Mouse (Mus musculus) spleen, adult 18-20 months (tissue): Measurements from ENCODE around the gene Tcl1b2.
"Not testable (repeated sequence)": the region's sequence is repeated elsewhere in the genome, so short reads cannot be mapped to it uniquely, and the experiment has no call there.

Experiments used
- DNase-seq, 2 experiments: peaks; one replicate each; pipeline ENCODE4 v3.0.0; 2022; ENCODE audit warnings: mixed read lengths in 2 of 2

Tcl1b2 gene

GRCm38 (mm10) chr12:105145714-105146113 lies at the start of gene Tcl1b2:
Tcl1b2 (plus strand) TSS chr12:105146014.
- no peak for DNase-seq

DNA sequence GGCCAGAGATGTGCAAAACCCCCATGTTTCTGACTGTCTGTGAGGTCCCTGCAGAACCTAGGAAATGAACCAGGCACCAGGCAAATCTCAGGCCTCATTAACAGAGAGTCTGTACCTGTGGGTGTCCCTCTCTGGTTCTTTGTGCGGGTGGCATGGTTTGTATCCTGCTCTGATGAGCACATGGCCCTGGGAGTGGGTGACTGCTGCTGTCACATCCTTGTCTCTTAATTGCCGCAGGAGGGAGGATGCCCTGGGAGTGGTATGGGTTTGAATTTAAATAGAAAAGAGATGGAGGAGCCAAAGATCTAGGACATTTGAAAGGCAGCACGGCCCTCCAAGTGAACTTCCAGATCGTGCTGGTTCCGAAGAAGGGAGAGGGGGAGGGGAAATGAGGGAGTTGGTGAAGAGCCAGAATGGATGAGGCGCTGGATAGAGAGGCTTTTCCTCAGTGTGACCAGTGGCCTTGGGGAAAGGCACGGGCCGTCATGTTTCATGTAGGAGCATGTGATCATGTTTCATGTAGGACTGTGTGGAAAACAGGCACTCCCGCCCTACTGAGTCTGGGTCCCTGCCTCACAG lies 46.3 kb upstream of the Tcl1b2 start:
- DNase-seq: no peak

DNA sequence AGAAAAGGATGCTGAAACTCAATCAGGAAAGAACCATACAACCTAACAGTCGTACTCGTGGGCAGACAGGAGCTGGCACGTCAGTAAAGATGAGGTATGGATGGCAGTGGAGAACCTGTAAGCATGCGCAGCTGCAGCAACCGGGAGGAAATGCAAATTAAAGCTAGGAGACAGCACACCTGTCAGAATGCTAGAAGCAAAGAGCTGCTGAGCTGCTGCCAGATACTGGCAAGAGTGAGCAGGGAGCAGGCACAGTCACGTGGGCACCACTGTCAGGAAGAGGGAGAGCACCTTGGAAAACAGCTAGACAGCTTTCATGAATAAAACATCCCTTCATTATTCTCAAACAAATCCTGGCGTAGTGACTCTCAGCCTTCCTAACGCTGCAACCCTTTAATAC lies 42.9 kb upstream of the Tcl1b2 start:
- no peak for DNase-seq

- DNase-seq: peak; percentile 20 to 71
Measured at GRCm38 (mm10) chr12:105104036-105104435, 41.8 kb upstream of the Tcl1b2 start.

DNA sequence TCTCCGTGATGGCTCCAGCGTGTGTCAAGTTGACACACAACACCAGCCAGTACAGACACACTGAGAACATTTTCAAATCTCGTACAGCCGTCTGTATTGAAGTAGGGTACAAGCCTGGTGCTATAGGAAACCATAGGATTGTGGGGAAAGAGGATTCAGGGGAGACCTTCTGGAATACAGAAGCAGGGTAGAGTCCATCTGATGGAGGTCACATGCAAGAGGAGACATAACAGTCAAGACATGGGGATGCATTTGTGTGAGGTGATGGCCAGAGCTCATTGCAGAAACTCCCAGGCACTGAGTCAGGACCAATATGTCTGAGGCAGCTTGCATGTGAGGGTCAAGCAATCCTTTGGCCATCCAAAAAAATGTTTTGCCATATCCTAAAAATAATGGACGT lies 40.5 kb upstream of the Tcl1b2 start:
- no peak for DNase-seq

DNA sequence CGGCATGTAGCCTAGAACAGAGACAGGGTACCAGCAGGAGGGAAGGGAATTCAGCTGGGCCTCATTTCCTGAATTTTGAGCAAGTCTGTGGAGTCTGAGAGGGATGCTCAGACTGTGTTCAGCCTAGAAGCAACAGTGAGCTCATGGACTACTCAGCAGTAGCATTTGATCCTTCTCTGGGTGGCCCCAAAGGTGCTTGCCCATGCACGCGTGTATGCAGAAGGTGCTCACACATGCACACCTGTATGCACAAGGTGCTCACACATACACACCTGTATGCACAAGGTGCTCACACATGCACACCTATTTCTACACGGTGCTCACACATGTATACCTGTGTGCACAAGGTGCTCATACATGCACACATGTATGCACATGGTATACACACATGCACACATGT lies 37.0 kb upstream of the Tcl1b2 start:
- no peak for DNase-seq

- no peak for DNase-seq
Measured at GRCm38 (mm10) chr12:105109406-105109805, 36.4 kb upstream of the Tcl1b2 start.

GRCm38 (mm10) chr12:105109812-105110211 lies 36.0 kb upstream of the Tcl1b2 start:
- DNase-seq: no peak

DNA sequence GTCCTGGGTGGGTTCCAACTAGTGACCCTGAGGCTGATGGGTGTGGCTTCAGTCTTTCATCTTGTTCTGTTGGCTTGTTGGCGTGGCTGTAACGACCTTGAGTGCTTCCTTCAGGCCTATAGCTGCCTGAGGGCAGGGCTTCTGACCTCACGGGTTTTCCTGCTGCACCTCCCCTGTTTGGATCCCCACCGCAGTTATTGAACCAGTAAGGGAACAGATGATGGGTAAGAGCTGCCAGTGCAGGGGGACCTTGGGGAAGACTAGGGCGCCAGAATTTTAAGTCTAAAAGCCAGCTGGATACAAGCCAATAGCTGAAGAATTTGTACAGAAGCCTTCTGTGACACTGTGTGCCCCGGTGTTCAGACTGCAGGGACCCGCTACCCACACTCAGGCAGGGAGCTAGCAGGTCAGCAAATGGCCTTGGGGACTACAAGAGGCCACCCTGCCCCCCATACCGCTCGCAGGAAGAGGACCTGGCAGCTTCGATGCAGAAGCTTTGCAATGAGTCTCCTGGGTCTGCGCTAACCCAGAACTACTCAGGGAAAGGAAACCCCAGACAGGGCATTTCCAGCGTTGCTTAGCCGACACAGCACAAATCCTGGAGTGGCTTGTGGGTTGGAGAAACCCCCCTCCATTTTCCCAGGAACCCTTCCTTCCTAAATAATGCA lies 33.4 kb upstream of the Tcl1b2 start:
- no peak for DNase-seq

DNA sequence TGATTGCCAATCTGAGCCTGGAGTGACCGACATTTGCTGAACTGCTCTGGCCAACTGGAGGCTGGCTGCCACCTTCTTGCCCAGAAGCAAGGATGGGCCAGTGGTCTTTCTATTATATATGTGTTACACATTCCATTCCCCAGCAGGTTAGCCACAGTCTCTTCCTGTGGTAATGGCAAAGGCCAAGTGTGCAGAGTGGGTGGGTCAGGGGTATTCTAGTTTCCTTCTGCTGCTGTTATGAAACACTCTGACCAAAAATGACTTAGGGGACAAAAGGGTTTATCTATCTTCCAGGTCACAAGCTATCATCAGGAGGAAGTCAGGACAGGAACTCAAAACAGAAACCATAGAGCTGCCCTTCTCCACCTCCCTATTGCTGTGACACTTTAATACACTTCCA lies 29.2 kb upstream of the Tcl1b2 start:
- DNase-seq: no peak

GRCm38 (mm10) chr12:105125362-105125761 lies 20.5 kb upstream of the Tcl1b2 start:
- no peak for DNase-seq

GRCm38 (mm10) chr12:105126516-105126915 lies 19.3 kb upstream of the Tcl1b2 start:
- no peak for DNase-seq

DNA sequence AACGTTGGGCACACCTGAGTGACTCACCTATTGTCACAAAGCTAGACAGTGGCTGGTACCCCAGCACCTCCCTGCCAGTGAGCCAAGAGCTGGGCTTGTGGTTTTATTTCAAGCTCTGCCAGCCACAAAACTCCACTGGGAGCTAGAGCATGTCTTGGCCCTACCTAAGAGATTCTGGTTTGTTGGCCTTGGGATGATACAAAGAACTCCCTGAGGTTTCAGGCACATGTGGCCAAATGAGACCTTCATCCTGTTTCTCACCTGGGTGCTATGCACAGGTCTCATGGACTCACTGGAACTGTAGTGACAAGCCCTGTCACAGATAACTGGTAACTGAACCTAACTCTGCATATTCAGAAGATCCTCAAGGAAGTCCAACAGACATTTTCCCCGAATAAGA lies 18.2 kb upstream of the Tcl1b2 start:
- DNase-seq: no peak

DNA sequence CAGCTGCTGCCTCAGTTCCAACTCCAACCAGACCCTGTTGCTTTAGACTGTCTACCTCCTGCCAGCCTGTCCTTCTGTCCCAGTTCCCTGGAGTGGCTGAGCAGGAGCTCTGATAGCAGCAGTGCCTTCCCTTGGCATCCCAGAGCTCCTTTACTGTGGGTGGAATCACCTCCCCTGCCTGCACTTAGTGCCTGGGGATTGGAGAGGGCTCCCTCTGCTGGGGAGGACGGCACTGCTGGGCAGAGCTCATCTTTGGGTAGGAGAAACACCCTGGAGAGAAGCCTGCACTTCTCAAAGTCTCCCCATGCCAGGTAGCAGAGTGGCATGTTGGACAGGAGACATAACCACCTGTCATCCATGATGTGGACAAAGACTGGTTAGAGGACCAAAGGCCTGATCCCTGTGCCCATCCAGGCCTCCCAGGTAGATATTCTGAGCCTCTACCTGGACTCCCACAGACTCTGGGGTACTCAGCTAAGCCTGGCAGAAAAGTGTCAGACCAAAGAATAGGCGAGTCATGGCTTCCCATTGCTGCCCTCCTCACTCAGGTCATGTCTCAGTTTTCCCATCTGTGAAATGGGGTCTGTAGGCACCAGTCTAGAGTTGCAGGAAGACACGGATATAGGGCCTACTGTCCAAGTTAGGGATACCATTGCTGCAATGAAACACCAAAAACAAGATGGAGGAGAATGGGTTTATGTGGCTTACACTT lies 16.2 kb upstream of the Tcl1b2 start:
- DNase-seq: not testable (repeated sequence)

GRCm38 (mm10) chr12:105134167-105134566 lies 11.6 kb upstream of the Tcl1b2 start:
- not testable (repeated sequence) for DNase-seq

DNA sequence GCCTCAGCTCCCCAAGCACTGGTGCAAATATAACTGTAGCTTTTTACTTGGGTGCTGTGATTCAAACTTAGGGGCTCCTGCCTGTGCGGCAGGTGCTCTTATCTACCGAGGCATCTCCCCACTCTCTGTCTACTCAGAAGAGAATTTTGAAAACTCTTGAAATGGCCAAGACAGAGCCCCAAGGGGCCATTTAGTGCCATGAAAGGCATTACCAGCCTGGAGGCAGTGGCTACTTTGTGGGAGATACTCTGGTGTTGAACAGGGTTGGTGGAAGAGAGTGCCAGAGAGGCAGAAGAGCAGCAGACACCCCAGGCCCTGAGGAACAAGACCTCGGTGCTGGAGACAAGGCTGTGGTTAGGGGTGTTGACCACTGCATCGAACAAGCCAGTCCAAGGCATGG lies 11.0 kb upstream of the Tcl1b2 start:
- not testable (repeated sequence) for DNase-seq

DNA sequence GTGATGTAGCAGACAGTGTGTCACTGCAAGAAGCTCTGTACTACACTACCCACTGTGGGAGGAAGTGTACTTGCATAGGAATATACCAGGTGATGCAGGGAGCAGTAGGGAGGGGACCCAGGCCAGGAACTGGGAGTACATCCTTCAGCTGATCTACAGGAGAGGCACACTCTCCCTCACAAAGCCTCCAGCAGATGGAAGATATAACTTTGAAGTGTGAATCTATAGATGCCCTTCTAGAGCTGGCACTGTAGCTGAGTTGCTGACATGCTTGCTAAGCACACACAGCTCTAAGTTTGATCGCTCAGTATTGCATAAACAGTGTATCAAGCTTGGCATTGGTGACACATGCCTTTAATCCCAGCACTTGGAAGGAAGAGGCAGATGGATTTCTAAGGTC lies 8.1 kb upstream of the Tcl1b2 start:
- DNase-seq: not testable (repeated sequence)

DNA sequence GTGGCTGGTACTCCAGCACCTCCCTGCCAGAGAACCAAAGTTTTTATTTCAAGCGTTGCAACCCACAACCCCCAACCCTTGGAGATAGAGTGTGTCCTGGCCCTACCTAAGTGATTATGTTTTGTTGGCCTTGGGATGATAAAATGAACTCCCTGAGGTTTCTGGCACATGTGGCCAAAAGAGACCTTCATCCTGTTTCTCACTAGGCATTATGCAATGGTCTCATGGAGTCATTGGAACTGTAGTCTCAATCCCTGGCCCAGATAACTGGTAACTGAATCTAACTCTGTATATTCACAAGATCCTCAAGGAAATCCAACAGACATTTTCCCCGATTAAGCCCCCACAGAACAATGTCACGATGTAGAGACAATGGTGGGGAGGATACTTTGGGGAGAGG lies 2.7 kb upstream of the Tcl1b2 start:
- DNase-seq: no peak

DNA sequence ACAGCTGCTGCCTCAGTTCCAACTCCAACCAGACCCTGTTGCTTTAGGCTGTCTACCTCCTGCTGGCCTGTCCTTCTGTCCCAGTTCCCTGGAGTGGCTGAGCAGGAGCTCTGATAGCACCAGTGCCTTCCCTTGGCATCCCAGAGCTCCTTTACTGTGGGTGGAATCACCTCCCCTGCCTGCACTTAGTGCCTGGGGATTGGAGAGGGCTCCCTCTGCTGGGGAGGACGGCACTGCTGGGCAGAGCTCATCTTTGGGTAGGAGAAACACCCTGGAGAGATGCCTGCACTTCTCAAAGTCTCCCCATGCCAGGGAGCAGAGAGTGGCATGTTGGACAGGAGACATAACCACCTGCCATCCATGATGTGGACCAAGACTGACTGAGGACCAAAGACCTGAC lies 886 bp upstream of the Tcl1b2 start:
- not testable (repeated sequence) for DNase-seq

GRCm38 (mm10) chr12:105155286-105155685 lies 9.5 kb downstream of the Tcl1b2 start:
- DNase-seq: not testable (repeated sequence)

DNA sequence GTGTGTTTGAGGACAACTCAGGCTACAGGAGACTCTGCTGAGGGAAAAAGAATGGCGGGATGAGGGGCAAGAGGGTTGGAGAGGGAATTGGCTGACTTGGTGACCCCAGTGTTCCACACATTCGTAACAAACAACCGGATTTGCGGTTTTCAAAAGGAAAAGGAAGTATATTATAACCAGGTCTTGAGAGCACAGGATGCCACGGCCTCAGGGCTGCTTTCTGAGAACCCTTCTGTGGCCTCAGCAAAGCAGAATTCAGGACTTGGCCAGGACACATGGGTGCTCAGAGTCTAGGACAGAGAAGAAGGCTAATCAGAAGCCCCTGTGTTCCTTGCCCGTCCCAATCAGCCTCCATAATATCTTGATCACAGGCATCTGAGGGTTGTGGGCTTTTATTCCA lies 13.0 kb downstream of the Tcl1b2 start:
- DNase-seq: no peak

DNA sequence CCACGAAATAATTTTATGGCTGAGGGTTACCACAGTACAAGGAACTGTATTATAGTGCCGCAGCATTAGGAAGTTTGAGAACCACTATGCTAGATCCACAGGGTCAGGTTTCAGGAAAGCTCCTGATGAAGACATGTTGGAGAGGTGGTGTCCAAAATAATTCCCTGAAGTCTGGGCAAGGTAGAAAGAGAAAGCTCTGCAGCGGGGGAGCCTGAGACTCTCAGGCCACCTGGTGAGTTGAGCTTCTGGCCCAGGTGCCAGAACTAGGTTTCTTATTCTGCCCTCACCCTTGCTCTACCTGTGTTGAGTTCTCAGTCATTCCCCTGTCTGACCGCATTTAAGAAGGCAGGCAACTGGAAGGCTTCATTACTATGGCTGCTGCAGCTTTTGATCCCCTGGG lies 13.6 kb downstream of the Tcl1b2 start, which contains the start of gene Tcl1b1:
TSS of gene Tcl1b1 (plus strand) at position 301 of the 400 bp plus-strand sequence.
- no peak for DNase-seq

- no peak for DNase-seq
Measured at GRCm38 (mm10) chr12:105166734-105167133, 20.9 kb downstream of the Tcl1b2 start.

DNA sequence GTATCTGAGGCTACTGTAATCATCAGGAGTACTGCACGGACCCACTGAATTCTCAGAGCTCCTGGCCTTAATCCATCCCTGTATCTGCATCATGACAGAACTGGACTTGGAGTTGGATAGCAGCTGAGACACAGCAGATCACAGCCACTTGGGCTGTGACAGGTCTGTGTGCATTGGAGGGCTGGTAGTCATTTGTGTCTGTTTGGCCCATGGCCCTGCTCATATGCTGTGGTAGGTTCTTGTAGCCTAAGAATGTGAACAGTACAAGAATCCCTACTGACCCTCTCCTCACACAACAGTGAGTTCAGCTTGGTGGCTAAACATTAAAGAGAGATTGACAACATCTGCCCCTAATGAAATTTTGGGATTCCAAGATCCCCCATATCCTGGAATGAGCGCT lies 27.6 kb downstream of the Tcl1b2 start:
- DNase-seq: no peak
